Mouse (Mus musculus) heart, postnatal 14 days (tissue): ENCODE results near the gene Zfp324. TPM values are rescaled to one million over a fixed set of nuclear protein-coding genes. Genes with fewer than 3 reads are reported as not detected.

Experiments used
- DNase-seq, 2 experiments: peaks; one replicate each; pipeline ENCODE4 v3.0.0; 2021 to 2022
- intact Hi-C: fragments of 180-260 bp; cut with DNase I; formaldehyde crosslinking; loops from one replicate; pipeline ENCODE4 v1.15.1; 2025
- total RNA-seq, 2 experiments: library from RNA; stranded (reverse); gene quantifications; 2 replicates each; pipeline ENCODE4 v1.2.3; 2021

The Zfp324 gene
- total RNA-seq, 2 experiments from 2014 or later = 4.1 to 4.5 TPM

GRCm38 (mm10) chr7:12959718-12960117 lies 5.9 kb upstream of the Zfp324 start:
- intact Hi-C loops = loop anchor here (5.0 kb wide), 1 partner anchor 37 kb away; the partner anchor contains the start of gene Rps5
- DNase-seq = no peak

GRCm38 (mm10) chr7:12961511-12962141 lies 4.0 kb upstream of the Zfp324 start:
- intact Hi-C loops = loop anchor here (5.0 kb wide), 1 partner anchor 39 kb away; the partner anchor contains the start of gene Rps5
- peak; percentile 32 to 58 for DNase-seq

- intact Hi-C loops = loop anchor here (2.0 kb wide), 1 partner anchor 15 kb away; no protein-coding TSS in a partner anchor
- peak; percentile 61 to 71 for DNase-seq
Observed at GRCm38 (mm10) chr7:12966104-12966845, 637 bp downstream of the Zfp324 start.

- intact Hi-C loops = no loop called here
- no peak for DNase-seq
Observed at GRCm38 (mm10) chr7:12970906-12971305, 5.3 kb downstream of the Zfp324 start.

GRCm38 (mm10) chr7:12977682-12978389 lies 12.2 kb downstream of the Zfp324 start, which contains the start of gene Zfp446:
Gene Zfp446 (plus strand): TSS chr7:12977848.
- peak; percentile 98 to 99 for DNase-seq
- intact Hi-C loops = loop anchor here (1.0 kb wide), 1 partner anchor 31 kb away; no protein-coding TSS in a partner anchor

GRCm38 (mm10) chr7:12978931-12979722 lies 13.5 kb downstream of the Zfp324 start:
- intact Hi-C loops = loop anchor here (1.0 kb wide), 1 partner anchor 30 kb away; no protein-coding TSS in a partner anchor
- no peak for DNase-seq

GRCm38 (mm10) chr7:12979776-12980175 lies 14.1 kb downstream of the Zfp324 start:
- intact Hi-C loops = no loop called here
- DNase-seq = no peak

GRCm38 (mm10) chr7:12980291-12980690 lies 14.7 kb downstream of the Zfp324 start:
- no peak for DNase-seq
- intact Hi-C loops = no loop called here

GRCm38 (mm10) chr7:12985724-12986123 lies 20.1 kb downstream of the Zfp324 start:
- no peak for DNase-seq
- intact Hi-C loops = no loop called here

GRCm38 (mm10) chr7:12986906-12987305 lies 21.3 kb downstream of the Zfp324 start:
- DNase-seq = no peak
- intact Hi-C loops = no loop called here

GRCm38 (mm10) chr7:12987409-12988189 lies 22.0 kb downstream of the Zfp324 start:
- intact Hi-C loops = no loop called here
- DNase-seq = no peak

- intact Hi-C loops = no loop called here
- peak; percentile 18 to 53 for DNase-seq
Observed at GRCm38 (mm10) chr7:12992222-12992621, 26.6 kb downstream of the Zfp324 start.

- intact Hi-C loops = no loop called here
- DNase-seq = no peak
Observed at GRCm38 (mm10) chr7:12993148-12993547, 27.5 kb downstream of the Zfp324 start.

- intact Hi-C loops = no loop called here
- DNase-seq = no peak
Observed at GRCm38 (mm10) chr7:12995862-12996261, 30.2 kb downstream of the Zfp324 start.

- DNase-seq = no peak
- intact Hi-C loops = no loop called here
Observed at GRCm38 (mm10) chr7:12997230-12997629, 31.6 kb downstream of the Zfp324 start.

GRCm38 (mm10) chr7:12998053-12998452 lies 32.4 kb downstream of the Zfp324 start, which contains the start of gene Slc27a5:
Gene Slc27a5 (minus strand): TSS chr7:12998192.
- intact Hi-C loops = no loop called here

GRCm38 (mm10) chr7:12998851-12999250 lies 33.2 kb downstream of the Zfp324 start, which contains the start of gene Trim28:
Gene Trim28 (plus strand): TSS chr7:12999114.
- intact Hi-C loops = no loop called here
- no peak for DNase-seq

More at GRCm38 (mm10) chr7:12998053-12998452, 32.4 kb downstream of the Zfp324 start, which contains the start of gene Slc27a5:
- no peak for DNase-seq

- DNase-seq = no peak
- intact Hi-C loops = no loop called here
Observed at GRCm38 (mm10) chr7:13001584-13001983, 35.9 kb downstream of the Zfp324 start.

GRCm38 (mm10) chr7:13003380-13003779 lies 37.7 kb downstream of the Zfp324 start:
- intact Hi-C loops = no loop called here
- no peak for DNase-seq
